Mouse (Mus musculus): ENCODE data around the gene Cradd. TPM values are rescaled to one million over a fixed set of nuclear protein-coding genes. Genes with fewer than 3 reads are reported as not detected.

Cradd gene
- polyA plus RNA-seq, 1 experiment from 2014 or later: 10.4 TPM

GRCm38 (mm10) chr10:95183051-95183450 is 140.9 kb downstream of the Cradd start:
- H3K27ac ChIP-seq (ENCODE audit: low read length): no peak overlapping the region
- no peaks in the 10 kb centered on the region for H3K36me3 ChIP-seq (ENCODE audit: insufficient read depth, low read length)
- 58% methylated on average over 4 of the region's 4 CpGs for WGBS
- no peaks in the 10 kb centered on the region for H3K4me1 ChIP-seq (ENCODE audit: insufficient read depth, low read length)
- H3K4me3 ChIP-seq (ENCODE audit: low read length): no peak overlapping the region
- H3K9ac ChIP-seq (replicated peaks; ENCODE audit: low read length): no peak overlapping the region
- no peaks in the 10 kb centered on the region; the same call in none of the 2 replicates for H3K9me3 ChIP-seq (ENCODE audit: low read length)
- no peaks in the 10 kb centered on the region for H3K27me3 ChIP-seq (ENCODE audit: insufficient read depth, low read length)
- H3K4me2 ChIP-seq (replicated peaks; ENCODE audit: low read depth, low read length): no peak overlapping the region
- ATAC-seq (ENCODE audit: low FRiP score, low TSS enrichment): no peak

- Histone ChIP-seq H3K4me1 (ENCODE audit: insufficient read depth, low read length) (no peaks in the 10 kb centered on the region), H3K9me3 (ENCODE audit: low read length) (no peaks in the 10 kb centered on the region; the same call in none of the 2 replicates), H3K9ac (replicated peaks; ENCODE audit: low read length) (no peak overlapping the region), H3K4me3 (ENCODE audit: low read length) (no peak overlapping the region), H3K27ac (ENCODE audit: low read length) (no peak overlapping the region), H3K27me3 (ENCODE audit: insufficient read depth, low read length) (no peaks in the 10 kb centered on the region), H3K36me3 (ENCODE audit: insufficient read depth, low read length) (no peaks in the 10 kb centered on the region), H3K4me2 (replicated peaks; ENCODE audit: low read depth, low read length) (no peak overlapping the region)
- no peak for ATAC-seq (ENCODE audit: low FRiP score, low TSS enrichment)
- WGBS: 80% methylated on average over 4 of the region's 4 CpGs
These were observed 141.5 kb downstream of the Cradd start for GRCm38 (mm10) chr10:95182405-95182804.

DNA sequence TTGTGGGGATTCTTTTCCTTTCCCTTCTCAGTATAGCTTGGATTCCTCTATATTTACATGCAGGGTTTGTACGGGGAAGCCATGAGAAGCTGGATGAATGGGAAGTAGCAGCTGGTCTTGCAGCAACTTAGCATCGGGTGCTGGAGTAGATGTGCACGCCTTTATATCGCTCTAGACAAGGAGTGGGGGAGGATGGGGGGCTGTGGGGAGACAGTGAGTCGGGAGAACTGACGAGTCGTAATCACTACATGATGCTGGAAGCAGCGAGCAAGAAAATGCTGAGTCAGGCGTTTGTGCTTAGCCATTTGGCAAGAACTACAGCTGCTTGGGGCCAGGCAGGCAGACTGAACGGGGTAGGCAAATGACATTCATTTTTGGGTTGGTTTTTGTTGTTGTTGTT is 142.4 kb downstream of the Cradd start:
- no peaks in the 10 kb centered on the region for H3K36me3 ChIP-seq (ENCODE audit: insufficient read depth, low read length)
- no peak overlapping the region for H3K9ac ChIP-seq (replicated peaks; ENCODE audit: low read length)
- H3K27ac ChIP-seq (ENCODE audit: low read length): no peak overlapping the region
- no peak for ATAC-seq (ENCODE audit: low FRiP score, low TSS enrichment)
- 65% methylated on average over 10 of the region's 10 CpGs for WGBS
- H3K4me3 ChIP-seq (ENCODE audit: low read length): no peak overlapping the region
- no peaks in the 10 kb centered on the region for H3K4me1 ChIP-seq (ENCODE audit: insufficient read depth, low read length)
- no peaks in the 10 kb centered on the region for H3K27me3 ChIP-seq (ENCODE audit: insufficient read depth, low read length)
- no peaks in the 10 kb centered on the region; the same call in none of the 2 replicates for H3K9me3 ChIP-seq (ENCODE audit: low read length)
- H3K4me2 ChIP-seq (replicated peaks; ENCODE audit: low read depth, low read length): no peak overlapping the region

- WGBS: 64% methylated on average over 3 of the region's 3 CpGs
- H3K9ac ChIP-seq (replicated peaks; ENCODE audit: low read length): no peak overlapping the region
- no peak for ATAC-seq (ENCODE audit: low FRiP score, low TSS enrichment)
These were observed 143.0 kb downstream of the Cradd start for GRCm38 (mm10) chr10:95180900-95181299.

GRCm38 (mm10) chr10:95180177-95180576 is 143.8 kb downstream of the Cradd start:
- Histone ChIP-seq H3K9me3 (ENCODE audit: low read length) (no peaks in the 10 kb centered on the region), H3K4me3 (ENCODE audit: low read length) (no peak overlapping the region), H3K27ac (ENCODE audit: low read length) (no peak overlapping the region), H3K4me2 (replicated peaks; ENCODE audit: low read depth, low read length) (no peak overlapping the region), H3K4me1 (ENCODE audit: insufficient read depth, low read length) (peaks cover 5% of the 10 kb centered on the region; the same call in 1 of the 2 replicates), H3K27me3 (ENCODE audit: insufficient read depth, low read length) (no peaks in the 10 kb centered on the region), H3K9ac (replicated peaks; ENCODE audit: low read length) (no peak overlapping the region), H3K36me3 (ENCODE audit: insufficient read depth, low read length) (no peaks in the 10 kb centered on the region)
- ATAC-seq (ENCODE audit: low FRiP score, low TSS enrichment): no peak
- 85% methylated on average over 8 of the region's 8 CpGs for WGBS

More at GRCm38 (mm10) chr10:95180900-95181299, 143.0 kb downstream of the Cradd start:
- Histone ChIP-seq H3K27ac (ENCODE audit: low read length) (no peak overlapping the region), H3K4me2 (replicated peaks; ENCODE audit: low read depth, low read length) (no peak overlapping the region), H3K4me3 (ENCODE audit: low read length) (no peak overlapping the region), H3K27me3 (ENCODE audit: insufficient read depth, low read length) (no peaks in the 10 kb centered on the region), H3K36me3 (ENCODE audit: insufficient read depth, low read length) (no peaks in the 10 kb centered on the region), H3K9me3 (ENCODE audit: low read length) (no peaks in the 10 kb centered on the region; the same call in 1 of the 2 replicates), H3K4me1 (ENCODE audit: insufficient read depth, low read length) (no peaks in the 10 kb centered on the region)

GRCm38 (mm10) chr10:95178785-95179184 is 145.1 kb downstream of the Cradd start:
- H3K4me2 ChIP-seq (replicated peaks; ENCODE audit: low read depth, low read length): no peak overlapping the region
- H3K27ac ChIP-seq (ENCODE audit: low read length): no peak overlapping the region
- no peaks in the 10 kb centered on the region for H3K9me3 ChIP-seq (ENCODE audit: low read length)
- H3K9ac ChIP-seq (replicated peaks; ENCODE audit: low read length): no peak overlapping the region
- no peak for ATAC-seq (ENCODE audit: low FRiP score, low TSS enrichment)
- whole genome bisulfite sequencing: 78% methylated on average over 4 of the region's 4 CpGs
- no peaks in the 10 kb centered on the region for H3K27me3 ChIP-seq (ENCODE audit: insufficient read depth, low read length)
- H3K4me1 ChIP-seq (ENCODE audit: insufficient read depth, low read length): peaks cover 5% of the 10 kb centered on the region; the same call in 1 of the 2 replicates
- no peak overlapping the region for H3K4me3 ChIP-seq (ENCODE audit: low read length)
- no peaks in the 10 kb centered on the region for H3K36me3 ChIP-seq (ENCODE audit: insufficient read depth, low read length)

GRCm38 (mm10) chr10:95175423-95176120 is 148.4 kb downstream of the Cradd start:
- peaks cover 5% of the 10 kb centered on the region; the same call in 1 of the 2 replicates for H3K4me1 ChIP-seq (ENCODE audit: insufficient read depth, low read length)
- no peaks in the 10 kb centered on the region for H3K27me3 ChIP-seq (ENCODE audit: insufficient read depth, low read length)
- H3K36me3 ChIP-seq (ENCODE audit: insufficient read depth, low read length): no peaks in the 10 kb centered on the region
- peak; percentile 54 for ATAC-seq (ENCODE audit: low FRiP score, low TSS enrichment)
- H3K4me2 ChIP-seq (replicated peaks; ENCODE audit: low read depth, low read length): no peak overlapping the region
- no peak overlapping the region for H3K27ac ChIP-seq (ENCODE audit: low read length)
- no peaks in the 10 kb centered on the region for H3K9me3 ChIP-seq (ENCODE audit: low read length)
- no peak overlapping the region for H3K9ac ChIP-seq (replicated peaks; ENCODE audit: low read length)
- H3K4me3 ChIP-seq (ENCODE audit: low read length): no peak overlapping the region
- WGBS: 48% methylated on average over 26 of the region's 26 CpGs

DNA sequence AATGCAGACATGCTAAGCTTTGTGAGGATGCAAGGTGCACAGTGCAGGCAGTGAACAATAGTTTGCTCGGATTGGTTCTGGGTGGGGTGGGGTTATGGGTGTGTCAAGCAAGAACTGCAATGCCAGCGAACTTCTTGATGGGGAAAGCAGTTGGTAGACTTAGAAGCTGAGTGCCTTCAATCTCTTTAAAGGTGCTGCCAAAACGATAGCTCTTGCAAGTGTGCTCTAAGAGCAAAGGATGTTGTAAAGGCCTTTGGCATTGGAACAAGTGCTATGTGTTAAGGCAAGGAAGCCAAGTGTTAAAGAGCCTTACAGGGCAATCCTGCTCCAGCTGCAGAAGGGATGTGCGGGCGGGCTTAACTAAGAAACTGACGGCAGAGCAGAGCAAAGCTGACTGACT is 149.7 kb downstream of the Cradd start:
- no peak overlapping the region for H3K4me2 ChIP-seq (replicated peaks; ENCODE audit: low read depth, low read length)
- H3K27ac ChIP-seq (ENCODE audit: low read length): no peak overlapping the region
- WGBS: 69% methylated on average over 6 of the region's 6 CpGs
- H3K36me3 ChIP-seq (ENCODE audit: insufficient read depth, low read length): no peaks in the 10 kb centered on the region
- peaks cover 5% of the 10 kb centered on the region; the same call in 1 of the 2 replicates for H3K4me1 ChIP-seq (ENCODE audit: insufficient read depth, low read length)
- no peak for ATAC-seq (ENCODE audit: low FRiP score, low TSS enrichment)
- no peaks in the 10 kb centered on the region for H3K27me3 ChIP-seq (ENCODE audit: insufficient read depth, low read length)
- H3K9me3 ChIP-seq (ENCODE audit: low read length): 0 out of 2 replicates have a peak, but pooled peaks cover 4% of the 10 kb centered on the region
- H3K9ac ChIP-seq (replicated peaks; ENCODE audit: low read length): no peak overlapping the region
- H3K4me3 ChIP-seq (ENCODE audit: low read length): no peak overlapping the region

- Histone ChIP-seq H3K27ac (ENCODE audit: low read length) (no peak overlapping the region), H3K36me3 (ENCODE audit: insufficient read depth, low read length) (no peaks in the 10 kb centered on the region)
- WGBS: 77% methylated on average over 9 of the region's 9 CpGs
These were observed 153.1 kb downstream of the Cradd start for GRCm38 (mm10) chr10:95170721-95171354.

GRCm38 (mm10) chr10:95164949-95165348 is 159.0 kb downstream of the Cradd start:
- Histone ChIP-seq H3K4me2 (replicated peaks; ENCODE audit: low read depth, low read length) (no peak overlapping the region), H3K4me1 (ENCODE audit: insufficient read depth, low read length) (peaks cover 9% of the 10 kb centered on the region; the same call in 1 of the 2 replicates), H3K36me3 (ENCODE audit: insufficient read depth, low read length) (no peaks in the 10 kb centered on the region), H3K4me3 (ENCODE audit: low read length) (no peak overlapping the region), H3K27ac (ENCODE audit: low read length) (no peak overlapping the region), H3K9ac (replicated peaks; ENCODE audit: low read length) (no peak overlapping the region), H3K9me3 (ENCODE audit: low read length) (no peaks in the 10 kb centered on the region), H3K27me3 (ENCODE audit: insufficient read depth, low read length) (no peaks in the 10 kb centered on the region)
- 95% methylated on average over 2 of the region's 2 CpGs for WGBS
- ATAC-seq (ENCODE audit: low FRiP score, low TSS enrichment): no peak

More at GRCm38 (mm10) chr10:95170721-95171354, 153.1 kb downstream of the Cradd start:
- ATAC-seq (ENCODE audit: low FRiP score, low TSS enrichment): no peak
- Histone ChIP-seq H3K9ac (replicated peaks; ENCODE audit: low read length) (no peak overlapping the region), H3K4me1 (ENCODE audit: insufficient read depth, low read length) (peaks cover 4% of the 10 kb centered on the region; the same call in 1 of the 2 replicates), H3K4me2 (replicated peaks; ENCODE audit: low read depth, low read length) (no peak overlapping the region), H3K4me3 (ENCODE audit: low read length) (no peak overlapping the region), H3K27me3 (ENCODE audit: insufficient read depth, low read length) (no peaks in the 10 kb centered on the region), H3K9me3 (ENCODE audit: low read length) (0 out of 2 replicates have a peak, but pooled peaks cover 4% of the 10 kb centered on the region)

Data from kidney, embryonic 16.5 days (tissue).